Mouse (Mus musculus): ENCODE measurements around the gene E030025P04Rik. TPM values are rescaled to one million over a fixed set of nuclear protein-coding genes. Genes with fewer than 3 reads are reported as not detected.

The E030025P04Rik gene
- total and polyA plus RNA-seq, 3 experiments, result not detected

DNA sequence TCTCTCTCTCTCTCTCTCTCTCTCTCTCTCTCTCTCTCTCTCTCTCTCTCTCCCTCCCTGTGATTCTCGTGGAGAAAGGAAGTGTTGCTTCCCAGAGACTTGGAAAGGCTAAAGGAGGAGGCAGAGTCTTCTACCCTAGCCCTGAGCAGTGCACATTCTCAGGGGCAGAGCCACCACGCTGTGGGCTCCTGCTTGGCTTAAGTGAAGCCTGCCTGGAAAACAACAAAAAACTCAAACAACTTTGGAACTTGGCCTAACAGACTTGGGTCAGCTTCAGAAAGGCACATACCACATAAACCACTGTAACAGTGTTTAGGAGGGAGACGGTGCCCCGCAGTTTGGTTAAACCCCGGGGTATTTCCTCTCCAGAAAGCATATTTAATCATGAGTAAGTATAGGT, 13.5 kb upstream of the E030025P04Rik start:
- H3K27ac ChIP-seq (ENCODE audit: insufficient read depth, low read depth), result no peak overlapping the region
- H3K9me3 ChIP-seq (replicated peaks; ENCODE audit: low read length), result no peaks in the 10 kb centered on the region
- no peak overlapping the region for H3K4me3 ChIP-seq (replicated peaks in 1 of 3; ENCODE audit: low read depth in 2 of 3, low read length in 2 of 3, poor library complexity in 1 of 3)
- no peak for DNase-seq (ENCODE audit: extremely low read depth)
- no peak overlapping the region for H3K4me2 ChIP-seq (ENCODE audit: insufficient read depth, low read depth, poor library complexity, severe bottlenecking)
- H3K4me1 ChIP-seq (ENCODE audit: control insufficient read depth in 1 of 2, insufficient read depth in 2 of 2), result no peaks in the 10 kb centered on the region
- no peaks in the 10 kb centered on the region for H3K79me2 ChIP-seq (replicated peaks; ENCODE audit: control insufficient read depth, extremely low read depth, insufficient read depth, poor library complexity, severe bottlenecking)
- TF ChIP-seq IRF4 (IDR thresholded peaks at IDR 0.05; ENCODE audit: low read depth, low read length), result no peak
- in situ Hi-C loops (cut with MboI; ENCODE audit: low pct_ligation_motif_present, low pct_unique_long_range_greater_than_20kb, low sequenced_read_pairs), result no loop called here
- H3K36me3 ChIP-seq (replicated peaks in 1 of 2; ENCODE audit: control insufficient read depth in 1 of 2, insufficient read depth in 1 of 2, low read length in 1 of 2), result no peaks in the 10 kb centered on the region
- H3K9ac ChIP-seq (ENCODE audit: insufficient read depth, low read depth), result no peak overlapping the region
- dilution Hi-C loops (cut with MboI; ENCODE audit: extremely low pct_ligation_motif_present, extremely low pct_unique_long_range_greater_than_20kb, low sequenced_read_pairs), result no loop called here
- H3K27me3 ChIP-seq (replicated peaks), result no peaks in the 10 kb centered on the region

DNA sequence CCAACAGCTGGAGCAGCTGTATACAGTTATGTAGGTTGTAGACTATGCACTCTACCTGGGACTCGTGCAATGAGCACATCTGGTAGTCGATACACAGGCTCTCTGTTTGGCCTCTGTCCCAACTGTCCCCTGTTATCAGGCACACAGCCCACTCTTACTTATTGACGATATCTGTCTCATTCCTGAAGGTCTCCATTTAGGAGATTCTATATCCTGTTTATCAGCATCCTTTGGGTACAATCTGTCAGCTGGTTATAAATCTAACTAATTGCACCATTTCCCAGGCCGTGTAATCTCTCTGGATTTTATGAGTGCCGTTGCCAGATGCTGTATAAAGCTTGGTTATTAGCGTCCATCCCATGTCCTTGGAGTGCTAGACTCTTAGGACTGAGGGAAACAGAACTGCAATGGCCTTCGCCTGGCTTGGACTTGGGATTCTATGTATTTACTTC, 747 bp upstream of the E030025P04Rik start:
- no peak overlapping the region for H3K4me2 ChIP-seq (ENCODE audit: insufficient read depth, low read depth, poor library complexity, severe bottlenecking)
- no peak for DNase-seq (ENCODE audit: extremely low read depth)
- no peak overlapping the region for H3K27ac ChIP-seq (ENCODE audit: insufficient read depth, low read depth)
- no peaks in the 10 kb centered on the region for H3K27me3 ChIP-seq (replicated peaks)
- H3K9ac ChIP-seq (ENCODE audit: insufficient read depth, low read depth), result no peak overlapping the region
- no peaks in the 10 kb centered on the region for H3K4me1 ChIP-seq (ENCODE audit: control insufficient read depth in 1 of 2, insufficient read depth in 2 of 2)
- dilution Hi-C loops (cut with MboI; ENCODE audit: extremely low pct_ligation_motif_present, extremely low pct_unique_long_range_greater_than_20kb, low sequenced_read_pairs) (no loop called here), in situ Hi-C loops (cut with MboI; ENCODE audit: low pct_ligation_motif_present, low pct_unique_long_range_greater_than_20kb, low sequenced_read_pairs) (no loop called here)
- H3K36me3 ChIP-seq (replicated peaks in 1 of 2; ENCODE audit: control insufficient read depth in 1 of 2, insufficient read depth in 1 of 2, low read length in 1 of 2), result no peaks in the 10 kb centered on the region
- no peak for TF ChIP-seq SIN3A (IDR thresholded peaks at IDR 0.05; ENCODE audit: low read length)
- TF ChIP-seq GABPA (IDR thresholded peaks at IDR 0.05; ENCODE audit: insufficient replicate concordance, low read depth, low read length), result no peak
- TF ChIP-seq EP300 (IDR thresholded peaks at IDR 0.05; ENCODE audit: low read length), result no peak
- TF ChIP-seq ZC3H11A (IDR thresholded peaks at IDR 0.05; ENCODE audit: low read depth, low read length), result no peak
- TF ChIP-seq SMC3 (IDR thresholded peaks at IDR 0.05; ENCODE audit: low read depth, low read length), result no peak
- TF ChIP-seq RAD21 (IDR thresholded peaks at IDR 0.05; ENCODE audit: low read depth, low read length), result no peak
- no peak for TF ChIP-seq ELF1 (IDR thresholded peaks at IDR 0.05; ENCODE audit: low read depth, low read length)
- no peak for TF ChIP-seq TCF12 (IDR thresholded peaks at IDR 0.05; ENCODE audit: low read depth, low read length)
- no peak for TF ChIP-seq USF2 (conservative IDR thresholded peaks at IDR 0.05; ENCODE audit: low read depth, low read length)
- no peak for TF ChIP-seq RCOR1 (conservative IDR thresholded peaks at IDR 0.05; ENCODE audit: low read depth, low read length)
- H3K79me2 ChIP-seq (replicated peaks; ENCODE audit: control insufficient read depth, extremely low read depth, insufficient read depth, poor library complexity, severe bottlenecking), result no peaks in the 10 kb centered on the region
- no peaks in the 10 kb centered on the region for H3K9me3 ChIP-seq (replicated peaks; ENCODE audit: low read length)
- no peak overlapping the region for H3K4me3 ChIP-seq (replicated peaks in 1 of 3; ENCODE audit: low read depth in 2 of 3, low read length in 2 of 3, poor library complexity in 1 of 3)

DNA sequence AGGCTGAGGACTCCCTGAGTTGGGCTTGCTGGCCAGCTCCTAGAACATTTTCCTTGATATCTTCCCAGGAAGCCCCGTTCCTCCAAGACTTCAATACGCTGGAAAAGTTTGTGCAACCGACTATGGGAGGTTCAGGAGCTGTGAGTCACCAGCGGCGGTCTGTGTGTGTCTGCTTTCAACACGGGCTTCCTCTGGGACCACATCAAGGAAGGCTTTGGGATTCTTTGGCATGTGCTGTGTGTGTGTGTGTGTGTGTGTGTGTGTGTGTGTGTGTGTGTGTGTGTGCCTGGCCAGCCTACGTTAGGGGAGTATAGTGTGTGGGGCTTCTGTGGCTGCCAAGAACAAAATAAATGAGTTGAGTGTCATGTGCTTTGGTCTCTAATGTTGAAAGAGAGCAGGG, 17.7 kb downstream of the E030025P04Rik start:
- DNase-seq (ENCODE audit: extremely low read depth), result no peak
- dilution Hi-C loops (cut with MboI; ENCODE audit: extremely low pct_ligation_motif_present, extremely low pct_unique_long_range_greater_than_20kb, low sequenced_read_pairs), result no loop called here
- no peak overlapping the region for H3K9ac ChIP-seq (ENCODE audit: insufficient read depth, low read depth)

More for the DNA sequence above, 17.7 kb downstream of the E030025P04Rik start:
- peaks cover 0 to 4% of the 10 kb centered on the region in 2 experiments; a peak in 2 of 4 replicates for H3K4me1 ChIP-seq (ENCODE audit: control insufficient read depth in 1 of 2, insufficient read depth in 2 of 2)
- H3K9me3 ChIP-seq (replicated peaks; ENCODE audit: low read length), result peaks cover 3% of the 10 kb centered on the region
- no peak overlapping the region for H3K27ac ChIP-seq (ENCODE audit: insufficient read depth, low read depth)
- H3K4me3 ChIP-seq (replicated peaks in 1 of 3; ENCODE audit: low read depth in 2 of 3, low read length in 2 of 3, poor library complexity in 1 of 3), result no peak overlapping the region
- TF ChIP-seq CHD1 (IDR thresholded peaks at IDR 0.05; ENCODE audit: low read depth, low read length) (no peak), CHD2 (IDR thresholded peaks at IDR 0.05; ENCODE audit: low read length) (no peak), BHLHE40 (IDR thresholded peaks at IDR 0.05; ENCODE audit: low read depth, low read length) (no peak), MXI1 (IDR thresholded peaks at IDR 0.05; ENCODE audit: low read depth, low read length) (no peak), POLR2A (IDR thresholded peaks at IDR 0.05; ENCODE audit: low read depth, low read length) (no peak), SMC3 (IDR thresholded peaks at IDR 0.05; ENCODE audit: low read depth, low read length) (no peak), KAT2A (IDR thresholded peaks at IDR 0.05; ENCODE audit: insufficient replicate concordance, low read length) (no peak), ZMIZ1 (IDR thresholded peaks at IDR 0.05; ENCODE audit: low read depth, low read length) (no peak), ETS1 (conservative IDR thresholded peaks at IDR 0.05; ENCODE audit: low read depth, low read length) (no peak), MYC (IDR thresholded peaks at IDR 0.05; ENCODE audit: low read depth, low read length) (no peak), RAD21 (IDR thresholded peaks at IDR 0.05; ENCODE audit: low read depth, low read length) (no peak), E2F4 (IDR thresholded peaks at IDR 0.05; ENCODE audit: insufficient replicate concordance, low read depth, low read length) (no peak), ZKSCAN1 (IDR thresholded peaks at IDR 0.05; ENCODE audit: borderline replicate concordance, low read depth, low read length) (no peak), NELFE (IDR thresholded peaks at IDR 0.05; ENCODE audit: low read depth, low read length) (no peak), TCF12 (IDR thresholded peaks at IDR 0.05; ENCODE audit: low read depth, low read length) (no peak), MAX (IDR thresholded peaks at IDR 0.05; ENCODE audit: low read length) (no peak), HCFC1 (IDR thresholded peaks at IDR 0.05; ENCODE audit: low read depth, low read length) (no peak), NRF1 (IDR thresholded peaks at IDR 0.05; ENCODE audit: low read depth, low read length) (no peak), SIN3A (IDR thresholded peaks at IDR 0.05; ENCODE audit: low read length) (no peak)
- no peaks in the 10 kb centered on the region for H3K27me3 ChIP-seq (replicated peaks)
- H3K36me3 ChIP-seq (replicated peaks in 1 of 2; ENCODE audit: control insufficient read depth in 1 of 2, insufficient read depth in 1 of 2, low read length in 1 of 2), result no peaks in the 10 kb centered on the region
- no peaks in the 10 kb centered on the region for H3K79me2 ChIP-seq (replicated peaks; ENCODE audit: control insufficient read depth, extremely low read depth, insufficient read depth, poor library complexity, severe bottlenecking)
- in situ Hi-C loops (cut with MboI; ENCODE audit: low pct_ligation_motif_present, low pct_unique_long_range_greater_than_20kb, low sequenced_read_pairs), result no loop called here
- no peak overlapping the region for H3K4me2 ChIP-seq (ENCODE audit: insufficient read depth, low read depth, poor library complexity, severe bottlenecking)

Data from CH12.LX (cell line).